Mouse (Mus musculus) megakaryocyte, embryonic 14.5 days (primary cell): ENCODE data around the gene Vamp2. TPM values are rescaled to one million over a fixed set of nuclear protein-coding genes. Genes with fewer than 3 reads are reported as not detected.
"Not testable (repeated sequence)": the region's sequence is repeated elsewhere in the genome, so short reads cannot be mapped to it uniquely, and the experiment has no call there.

Experiments used
- H3K27me3 ChIP-seq: replicated peaks from 2 replicates; pipeline ENCODE3; 2012; ENCODE audit warnings: inconsistent platforms
- H3K36me3 ChIP-seq: replicated peaks from 2 replicates; pipeline ENCODE3; 2012; ENCODE audit warnings: low read length, inconsistent platforms, mixed read lengths
- H3K4me1 ChIP-seq: 2 replicates; pipeline ENCODE4 v1.6.1; 2012; ENCODE audit warnings: inconsistent platforms
- H3K4me3 ChIP-seq: replicated peaks from 2 replicates; pipeline ENCODE3; 2012; ENCODE audit warnings: moderate library complexity, mild to moderate bottlenecking, inconsistent platforms
- H3K9me3 ChIP-seq: 2 replicates; pipeline ENCODE4 v1.6.1; 2012; ENCODE audit warnings: inconsistent platforms
- FLI1 ChIP-seq: IDR thresholded peaks from 2 replicates; pipeline ENCODE4 v1.6.1; 2012; ENCODE audit warnings: low read length, inconsistent platforms, mixed read lengths
- GATA1 ChIP-seq: IDR thresholded peaks from 3 replicates; pipeline ENCODE4 v1.6.1; 2012; ENCODE audit warnings: mixed read lengths, low read length, inconsistent platforms, borderline replicate concordance
- polyA plus RNA-seq: library from polyadenylated mRNA; stranded (reverse); fragments of >175 nt; gene quantifications from 2 replicates; pipeline ENCODE4 v1.2.3, GENCODE M21; 2012; ENCODE audit warnings: low replicate concordance; ENCODE audit not compliant: insufficient read depth

Gene Vamp2
- polyA plus RNA-seq, 1 experiment: 61.5 TPM

DNA sequence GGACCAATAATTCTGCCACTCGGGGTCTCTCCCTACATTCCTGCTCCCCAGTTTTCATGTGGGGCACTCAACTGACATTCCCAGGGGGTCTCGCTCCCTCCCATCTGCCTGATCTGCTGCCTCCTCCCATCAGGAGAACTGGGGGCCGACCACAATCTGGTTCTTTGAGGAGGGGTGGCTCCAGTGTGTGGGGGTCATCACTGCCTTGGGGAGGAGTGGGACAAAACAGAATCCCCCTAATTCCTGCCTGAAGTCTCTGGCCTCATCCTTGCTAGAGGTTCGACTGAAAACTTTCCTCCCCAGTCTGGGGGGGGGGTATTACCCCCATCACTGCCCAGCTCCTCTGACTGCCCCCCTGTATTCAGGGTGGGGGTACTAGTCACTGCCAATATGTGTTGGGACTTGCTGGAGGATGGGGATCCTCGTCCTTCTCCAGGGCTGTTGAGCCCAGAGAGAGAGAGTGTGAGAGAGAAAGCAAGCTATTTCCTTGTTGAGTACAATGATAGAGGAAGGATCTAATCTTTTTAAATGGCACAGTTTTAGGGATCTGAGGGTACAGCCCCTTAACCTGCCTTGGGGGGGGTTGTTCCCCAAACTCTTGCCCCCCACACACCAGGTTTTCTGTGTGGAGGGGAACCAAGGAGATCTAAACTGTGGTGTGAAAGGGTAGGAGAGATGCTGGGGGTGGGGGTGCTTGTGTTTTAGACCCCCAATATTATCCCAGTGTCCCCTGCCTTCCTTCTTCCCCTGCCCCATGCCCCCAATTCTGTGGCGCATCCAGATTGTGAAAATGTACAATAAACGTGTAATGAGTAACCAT is 3.5 kb downstream of the Vamp2 start:
- no peak for TF ChIP-seq FLI1
- TF ChIP-seq GATA1: no peak
- peaks cover 40% of the 10 kb centered on the region for H3K36me3 ChIP-seq
- no peaks in the 10 kb centered on the region for H3K27me3 ChIP-seq
- no peaks in the 10 kb centered on the region for H3K9me3 ChIP-seq
- H3K4me3 ChIP-seq: peak overlapping the region; percentile 82
- peaks cover 84% of the 10 kb centered on the region for H3K4me1 ChIP-seq

- H3K4me3 ChIP-seq: peak overlapping the region; percentile 66
- H3K4me1 ChIP-seq: peaks cover 84% of the 10 kb centered on the region
- H3K9me3 ChIP-seq: no peaks in the 10 kb centered on the region
- TF ChIP-seq GATA1 (no peak), FLI1 (no peak)
- H3K36me3 ChIP-seq: peaks cover 40% of the 10 kb centered on the region
- no peaks in the 10 kb centered on the region for H3K27me3 ChIP-seq
These were observed 4.1 kb downstream of the Vamp2 start for GRCm38 (mm10) chr11:69092386-69092751.

DNA sequence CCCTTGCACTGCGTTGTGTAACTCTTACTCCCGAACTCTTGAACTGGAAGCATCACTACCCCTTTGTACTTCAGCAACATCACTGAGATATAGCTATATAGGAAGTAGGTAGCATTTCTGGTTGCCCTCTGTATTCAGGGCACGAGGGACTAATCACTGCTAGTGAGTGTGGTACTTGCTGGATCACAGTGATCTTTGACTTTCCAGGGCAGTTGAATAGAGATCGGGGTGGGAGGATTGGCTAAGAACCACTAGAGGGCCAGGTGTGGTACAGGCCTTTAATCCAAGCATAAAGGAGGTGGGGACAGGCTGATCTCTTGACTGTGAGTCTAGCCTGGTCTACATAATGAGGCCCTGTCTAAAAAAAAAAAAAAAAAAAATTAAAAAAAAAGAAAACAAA is 4.6 kb downstream of the Vamp2 start:
- peaks cover 84% of the 10 kb centered on the region for H3K4me1 ChIP-seq
- no peaks in the 10 kb centered on the region for H3K27me3 ChIP-seq
- peak overlapping the region; percentile 66 for H3K4me3 ChIP-seq
- H3K36me3 ChIP-seq: peaks cover 40% of the 10 kb centered on the region
- no peaks in the 10 kb centered on the region for H3K9me3 ChIP-seq
- no peak for TF ChIP-seq FLI1
- no peak for TF ChIP-seq GATA1

DNA sequence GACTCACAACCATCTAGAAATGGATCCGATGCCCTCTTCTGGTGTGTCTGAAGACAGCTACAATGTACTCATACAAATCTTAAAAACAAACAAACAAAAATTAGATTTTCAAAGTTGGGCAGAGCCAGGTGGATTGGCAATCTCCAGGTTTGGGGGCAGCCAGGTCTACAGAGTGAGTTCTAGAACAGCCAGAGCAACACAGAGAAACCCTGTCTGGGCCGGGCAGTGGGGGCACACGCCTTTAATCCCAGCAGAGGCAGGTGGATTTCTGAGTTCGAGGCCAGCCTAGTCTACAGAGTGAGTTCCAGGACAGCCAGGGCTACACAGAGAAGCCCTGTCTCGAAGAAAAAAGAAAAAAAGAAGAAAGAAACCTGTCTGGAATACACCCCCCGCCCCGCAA is 5.6 kb downstream of the Vamp2 start:
- not testable (repeated sequence) for H3K4me3 ChIP-seq, H3K27me3 ChIP-seq, H3K9me3 ChIP-seq
- H3K36me3 ChIP-seq: peaks cover 40% of the 10 kb centered on the region
- H3K4me1 ChIP-seq: peaks cover 90% of the 10 kb centered on the region

DNA sequence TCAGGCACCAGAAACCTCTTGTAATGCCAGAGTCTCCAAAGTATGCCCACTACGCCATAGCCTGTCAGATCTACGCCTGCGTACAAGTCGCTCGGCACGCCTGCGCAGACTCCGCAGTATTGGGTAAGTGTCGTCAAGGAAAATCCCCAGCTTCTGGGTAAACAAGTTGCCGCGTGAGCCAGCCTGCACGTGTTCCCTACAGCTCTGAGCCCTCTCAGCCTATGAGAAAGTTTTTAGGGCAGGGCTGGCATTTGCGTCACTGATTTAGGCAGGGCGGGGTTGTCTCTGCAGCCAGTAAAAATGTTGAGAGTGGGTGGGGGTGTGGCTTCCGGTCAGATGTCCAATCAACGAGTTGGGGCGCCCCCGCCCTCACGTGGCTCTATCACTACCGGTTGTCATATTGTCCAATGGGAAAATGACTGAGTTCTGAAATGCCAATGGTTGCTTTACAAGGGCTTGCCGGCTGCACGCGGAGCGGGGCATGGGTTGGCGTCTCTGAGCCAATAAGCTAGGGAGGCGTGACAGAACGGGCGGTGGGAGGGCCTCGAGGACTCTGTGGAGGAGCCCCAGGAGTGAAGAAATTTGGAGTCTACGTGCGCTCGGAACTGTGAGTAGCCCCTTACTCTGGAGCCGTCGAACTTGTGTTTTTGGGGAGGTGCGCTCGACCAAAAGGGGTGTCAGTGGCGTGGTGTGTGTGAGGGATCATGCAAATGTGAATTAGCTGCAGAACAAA is 6.6 kb downstream of the Vamp2 start, which contains the start of gene Per1:
Gene Per1, plus strand, starts transcription at position 521 of the 733 bp plus-strand sequence.
- TF ChIP-seq GATA1 (no peak), FLI1 (no peak)

DNA sequence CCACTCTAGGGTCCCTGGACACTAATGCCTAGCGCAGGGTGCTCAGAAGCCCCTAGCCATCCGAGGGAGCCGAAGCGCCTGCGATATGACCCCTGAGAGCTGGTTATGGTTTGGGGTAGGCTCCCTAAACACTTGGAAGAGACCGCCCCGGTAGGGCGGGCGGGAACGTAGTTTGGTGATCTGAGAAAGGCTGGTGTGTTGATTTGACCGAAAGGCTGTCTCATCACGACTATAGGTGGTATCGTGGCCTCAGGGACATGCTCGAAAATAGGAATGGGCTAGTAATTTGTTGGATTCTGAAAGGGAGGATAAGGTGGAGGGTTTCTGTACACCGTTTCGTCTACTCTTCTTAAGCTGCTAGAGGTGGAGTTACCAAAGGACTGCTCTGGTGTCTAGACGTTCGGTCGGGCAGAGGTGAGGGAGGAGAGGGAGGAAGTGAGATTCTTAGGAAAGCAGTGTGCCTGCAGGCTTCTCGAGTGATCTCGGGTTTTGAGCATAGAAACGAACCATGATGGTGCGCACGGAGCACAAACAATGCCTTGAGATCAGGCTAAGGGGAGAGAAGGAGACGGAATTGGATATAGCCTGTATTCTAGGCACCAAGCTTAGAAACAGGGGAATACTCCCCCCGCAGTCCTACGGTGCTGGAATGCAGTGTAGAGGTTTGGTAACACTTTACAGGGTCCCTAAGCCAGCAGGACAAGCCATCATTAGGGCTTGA is 7.4 kb downstream of the Vamp2 start:
- no peak for TF ChIP-seq FLI1
- TF ChIP-seq GATA1: no peak
- Histone ChIP-seq H3K9me3 (no peaks in the 10 kb centered on the region), H3K36me3 (peaks cover 30% of the 10 kb centered on the region), H3K4me1 (peaks cover 92% of the 10 kb centered on the region), H3K27me3 (no peaks in the 10 kb centered on the region), H3K4me3 (peak overlapping the region; percentile 93)

More for the DNA sequence above, 6.6 kb downstream of the Vamp2 start, which contains the start of gene Per1:
- Histone ChIP-seq H3K36me3 (peaks cover 31% of the 10 kb centered on the region), H3K4me3 (peak within 1 kb of the TSS; percentile 93), H3K4me1 (peaks cover 92% of the 10 kb centered on the region), H3K9me3 (no peaks in the 10 kb centered on the region), H3K27me3 (no peaks in the 10 kb centered on the region)

- Histone ChIP-seq H3K4me1 (peaks cover 92% of the 10 kb centered on the region), H3K9me3 (no peaks in the 10 kb centered on the region), H3K27me3 (no peaks in the 10 kb centered on the region), H3K4me3 (peak overlapping the region; percentile 93), H3K36me3 (peaks cover 30% of the 10 kb centered on the region)
- no peak for TF ChIP-seq GATA1
- no peak for TF ChIP-seq FLI1
These were observed 8.2 kb downstream of the Vamp2 start for GRCm38 (mm10) chr11:69096360-69096986.

DNA sequence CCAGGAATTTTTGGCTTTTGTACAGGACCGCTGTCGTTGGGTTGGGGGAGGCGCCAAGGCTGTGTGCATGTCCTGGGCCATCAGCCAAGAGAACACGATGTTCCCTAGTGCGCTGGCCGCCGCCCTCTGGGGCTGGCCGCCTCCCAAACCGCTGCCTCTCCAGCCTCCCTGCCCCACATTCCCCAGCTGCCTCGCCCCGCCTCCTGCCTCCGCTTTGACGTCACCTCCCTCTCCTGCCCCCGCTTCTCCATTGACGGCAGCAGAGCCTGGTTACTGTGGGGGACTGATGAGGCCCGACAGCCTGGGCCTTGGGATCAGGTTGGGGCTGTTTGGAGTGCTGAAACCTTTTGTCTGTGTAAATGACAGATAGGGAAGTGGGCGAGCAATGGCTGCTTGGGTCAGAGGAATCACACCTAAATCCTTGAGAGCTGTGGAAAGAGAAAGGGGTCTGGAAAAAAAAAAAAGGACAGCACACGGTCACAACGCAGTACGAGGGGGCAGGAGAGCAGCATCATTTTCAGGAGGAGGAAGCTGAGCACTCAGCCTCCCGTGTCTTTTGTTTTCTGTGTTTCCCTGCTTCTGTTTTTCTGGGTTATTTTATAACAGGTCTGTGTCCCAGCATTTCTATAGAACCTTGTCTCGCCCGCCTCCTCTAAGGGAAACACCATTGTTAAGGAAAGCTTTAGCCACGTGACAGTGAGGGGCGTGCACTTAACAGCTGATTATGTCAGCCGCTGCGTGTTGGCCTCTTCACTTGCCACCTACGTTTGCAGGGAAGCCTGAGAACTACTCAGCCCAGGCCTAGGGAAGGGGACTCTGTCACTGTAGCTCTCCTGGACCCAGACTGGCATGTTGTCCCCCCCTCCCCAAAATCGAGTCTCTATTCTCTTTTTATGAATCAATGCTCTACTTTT is 9.0 kb downstream of the Vamp2 start:
- TF ChIP-seq GATA1: no peak
- no peak for TF ChIP-seq FLI1
- Histone ChIP-seq H3K36me3 (peaks cover 30% of the 10 kb centered on the region), H3K4me1 (peaks cover 92% of the 10 kb centered on the region), H3K9me3 (no peaks in the 10 kb centered on the region), H3K4me3 (peak overlapping the region; percentile 93), H3K27me3 (no peaks in the 10 kb centered on the region)
